Mouse (Mus musculus) erythroid progenitor cell, adult 5-6 weeks (primary cell): ENCODE measurements around the gene Cmss1. TPM values are rescaled to one million over a fixed set of nuclear protein-coding genes. Genes with fewer than 3 reads are reported as not detected.

Experiments used
- ATAC-seq: replicated peaks from 2 replicates; pipeline ENCODE4 v1.8.0; 2016; ENCODE audit warnings: moderate number of reproducible peaks, mild to moderate bottlenecking, moderate TSS enrichment, inconsistent platforms; ENCODE audit not compliant: poor library complexity, low FRiP score, severe bottlenecking
- total RNA-seq, 2 experiments: library from RNA; stranded (forward) in 1 of 2; stranded (reverse) in 1 of 2; fragments of 150-400 nt in 1 of 2; fragments of 186-747, 209-891 nt in 1 of 2; gene quantifications; 2 replicates each; pipeline versions ENCODE4 v1.2.3 to v1.2.4; 2015 to 2017; ENCODE audit warnings: low replicate concordance in 2 of 2

Cmss1 gene
- total RNA-seq, 2 experiments from 2014 or later, result 8.4 TPM; not detected in 1

DNA sequence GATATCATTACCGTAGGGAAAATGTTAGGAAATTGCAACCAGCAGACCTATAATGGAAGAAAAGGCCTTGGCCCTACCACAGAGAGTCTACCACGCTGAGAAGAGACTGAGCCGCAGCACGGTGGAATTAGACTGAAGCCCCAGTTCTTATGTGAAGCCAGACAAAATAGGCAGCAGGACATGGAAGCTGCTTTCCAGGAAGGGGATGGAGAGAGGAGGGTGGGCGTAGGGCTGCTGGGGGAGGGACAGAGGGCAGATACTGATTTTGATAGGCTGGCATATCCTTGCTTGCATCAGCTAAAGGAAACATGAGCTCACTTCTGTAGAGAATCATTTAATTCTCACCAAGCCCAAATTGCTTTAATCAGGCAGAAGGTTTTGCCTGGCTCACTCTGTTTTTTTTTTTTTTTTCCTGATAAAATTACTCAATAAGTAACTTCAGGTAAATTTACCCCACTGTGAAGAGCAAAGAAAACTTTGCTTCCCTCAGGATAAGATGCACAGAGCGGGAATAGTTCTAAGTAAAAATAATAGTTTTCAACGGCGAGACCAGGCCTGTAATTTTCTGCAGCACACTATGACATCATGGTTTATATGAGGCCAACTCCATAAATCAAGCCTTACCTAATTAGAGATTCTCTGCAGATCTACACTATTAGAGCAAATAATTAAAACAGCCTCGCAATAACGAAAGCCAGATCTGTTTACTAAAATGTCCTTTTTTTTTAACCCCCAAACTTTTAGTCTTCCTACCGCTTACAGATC is 169.0 kb downstream of the Cmss1 start:
- no peak for ATAC-seq

DNA sequence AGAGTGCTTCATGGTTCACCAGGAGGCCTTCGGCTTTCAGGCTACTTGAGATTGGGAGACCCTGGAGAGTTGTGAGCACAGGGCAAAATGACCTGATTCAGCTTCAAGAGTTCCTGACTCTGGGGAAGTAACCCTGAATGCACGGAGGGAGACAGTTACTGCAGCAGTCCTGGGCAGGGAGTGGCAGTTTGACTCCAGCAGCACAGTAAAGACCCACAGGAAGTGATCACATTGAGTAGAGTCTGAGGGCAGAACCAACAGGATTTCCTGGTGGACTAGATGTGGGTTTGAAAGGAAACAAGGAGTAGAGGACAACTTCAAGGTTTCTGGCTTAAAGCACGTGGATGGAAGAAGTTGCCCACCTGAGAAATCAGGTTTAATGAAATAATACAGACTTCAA is 172.0 kb downstream of the Cmss1 start:
- ATAC-seq, result no peak

DNA sequence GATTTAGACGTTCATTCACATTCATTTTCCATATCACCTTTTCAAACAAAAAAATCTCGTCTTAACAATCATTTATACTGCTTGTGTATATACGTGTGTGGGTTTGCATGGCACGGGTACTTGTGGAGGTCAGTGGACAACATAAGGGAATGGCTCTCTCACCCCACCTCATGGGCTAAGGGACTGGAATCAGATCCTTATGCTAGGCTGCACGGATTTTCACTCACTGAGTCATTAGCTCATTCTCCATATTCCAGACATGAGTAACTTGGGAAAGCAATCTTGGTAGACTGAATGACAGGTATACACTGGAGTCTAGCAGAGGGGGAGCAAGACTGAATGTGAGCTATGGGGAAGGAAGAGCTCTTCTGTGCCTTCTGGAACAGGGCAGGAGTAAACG is 173.0 kb downstream of the Cmss1 start:
- ATAC-seq, result no peak

DNA sequence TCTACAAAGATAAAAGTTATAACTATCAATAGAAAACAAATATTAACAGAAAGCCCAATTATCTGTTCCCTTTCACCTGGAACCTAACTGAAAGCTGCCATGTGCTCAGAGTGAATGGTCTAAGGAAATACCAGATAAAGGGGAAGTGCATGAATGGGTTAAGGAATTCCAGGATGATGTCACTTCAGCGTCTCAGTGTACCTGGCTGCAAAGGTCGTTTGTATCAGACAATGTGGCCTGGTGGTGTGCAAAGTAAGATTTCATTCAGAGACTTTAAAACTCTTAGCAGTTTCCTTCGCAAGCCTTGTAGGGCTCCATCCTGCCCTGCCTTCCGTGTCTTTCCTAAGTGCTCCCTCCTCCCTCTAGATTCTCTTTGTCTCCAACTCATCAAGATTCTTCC is 173.5 kb downstream of the Cmss1 start:
- no peak for ATAC-seq

DNA sequence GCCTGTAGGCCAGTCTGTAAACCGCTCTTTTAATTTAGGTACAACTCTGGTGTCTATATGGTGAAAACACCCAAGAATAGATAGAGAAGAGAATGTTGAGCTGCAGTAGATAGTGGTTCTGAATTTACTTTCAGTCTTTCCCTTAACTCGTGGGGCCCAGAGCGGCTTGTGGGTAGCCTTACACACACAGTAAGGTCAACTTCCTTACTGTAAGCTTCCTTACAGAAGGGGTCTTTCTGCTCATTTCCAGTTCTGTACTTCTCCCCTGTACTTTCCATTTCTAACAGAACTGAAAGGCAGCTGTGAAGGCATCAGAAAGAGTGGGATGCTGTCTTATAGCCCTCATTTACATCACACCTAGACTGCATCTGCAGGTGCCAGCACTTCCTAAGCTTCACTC is 175.4 kb downstream of the Cmss1 start:
- no peak for ATAC-seq

GRCm38 (mm10) chr16:57428977-57429376 is 177.7 kb downstream of the Cmss1 start:
- no peak for ATAC-seq

DNA sequence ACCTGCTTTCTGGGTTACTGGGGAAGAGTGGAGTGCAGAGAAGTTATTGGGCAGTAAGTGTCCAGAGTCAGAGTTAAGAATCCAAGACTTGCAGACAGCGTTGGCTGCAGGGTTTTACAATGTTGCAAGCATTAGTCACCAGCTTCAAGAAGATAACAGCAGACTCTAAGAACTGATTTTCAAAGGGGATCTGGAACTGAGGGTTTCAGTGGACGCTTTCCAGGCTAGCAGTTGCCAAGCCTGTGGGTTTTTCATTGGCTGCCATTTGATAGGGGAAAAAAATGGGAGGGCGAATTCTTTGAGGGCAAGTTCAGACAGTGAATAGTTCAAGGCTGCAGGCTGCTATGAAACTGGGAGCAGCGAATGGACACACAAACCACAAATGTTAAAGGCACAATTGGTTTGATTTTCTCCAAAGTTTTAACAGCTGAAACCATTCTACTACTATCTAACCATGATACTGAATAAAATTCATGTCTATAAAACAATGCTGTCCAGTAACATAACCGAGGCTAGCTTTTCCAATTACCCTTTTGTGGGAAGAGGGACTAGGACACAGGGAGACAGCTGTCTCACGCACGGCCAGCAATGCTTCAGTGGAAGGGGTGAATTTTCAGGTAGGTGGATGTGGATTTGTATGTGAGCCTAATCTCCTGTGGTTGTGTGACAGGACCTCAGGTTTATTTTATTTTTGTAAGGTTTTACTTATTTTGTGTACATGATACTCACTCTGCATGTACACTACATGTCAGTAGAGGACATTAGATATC is 179.0 kb downstream of the Cmss1 start:
- no peak for ATAC-seq

GRCm38 (mm10) chr16:57426680-57427079 is 180.0 kb downstream of the Cmss1 start:
- no peak for ATAC-seq

GRCm38 (mm10) chr16:57423001-57423800 is 183.5 kb downstream of the Cmss1 start:
- no peak for ATAC-seq

DNA sequence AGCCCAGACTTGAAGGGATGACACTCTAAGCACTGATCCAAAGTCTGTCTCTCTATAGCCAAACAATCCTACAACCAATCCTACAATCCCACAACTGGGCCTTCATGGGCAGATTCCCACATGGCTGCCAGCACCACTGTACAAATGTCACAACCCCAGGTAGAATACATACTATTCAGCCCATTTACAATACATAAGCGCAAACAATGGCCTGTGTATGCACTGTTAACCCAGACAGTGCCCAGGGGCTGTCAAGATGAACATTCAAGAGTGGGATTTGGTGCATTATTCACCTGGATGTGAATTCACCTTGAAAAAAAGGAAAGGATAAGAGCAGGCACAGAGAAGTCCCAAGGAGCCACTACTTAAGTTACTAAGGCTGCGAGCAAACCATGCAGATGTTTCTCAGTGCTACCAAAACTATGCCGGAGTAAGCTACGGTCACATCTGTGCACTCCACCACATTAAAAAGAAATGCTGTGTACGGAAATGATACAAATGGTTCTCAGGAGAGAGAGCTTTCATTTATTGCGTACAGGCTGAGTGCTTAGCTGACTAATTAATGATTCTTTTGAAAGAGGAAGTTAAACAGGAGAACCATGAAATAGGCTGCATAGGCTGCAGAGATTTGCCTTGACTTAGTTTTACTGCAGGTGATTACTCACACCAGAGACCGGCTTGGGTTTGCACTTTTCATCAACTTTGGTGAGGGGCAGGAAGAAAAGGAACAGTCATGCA is 184.8 kb downstream of the Cmss1 start:
- ATAC-seq, result no peak

DNA sequence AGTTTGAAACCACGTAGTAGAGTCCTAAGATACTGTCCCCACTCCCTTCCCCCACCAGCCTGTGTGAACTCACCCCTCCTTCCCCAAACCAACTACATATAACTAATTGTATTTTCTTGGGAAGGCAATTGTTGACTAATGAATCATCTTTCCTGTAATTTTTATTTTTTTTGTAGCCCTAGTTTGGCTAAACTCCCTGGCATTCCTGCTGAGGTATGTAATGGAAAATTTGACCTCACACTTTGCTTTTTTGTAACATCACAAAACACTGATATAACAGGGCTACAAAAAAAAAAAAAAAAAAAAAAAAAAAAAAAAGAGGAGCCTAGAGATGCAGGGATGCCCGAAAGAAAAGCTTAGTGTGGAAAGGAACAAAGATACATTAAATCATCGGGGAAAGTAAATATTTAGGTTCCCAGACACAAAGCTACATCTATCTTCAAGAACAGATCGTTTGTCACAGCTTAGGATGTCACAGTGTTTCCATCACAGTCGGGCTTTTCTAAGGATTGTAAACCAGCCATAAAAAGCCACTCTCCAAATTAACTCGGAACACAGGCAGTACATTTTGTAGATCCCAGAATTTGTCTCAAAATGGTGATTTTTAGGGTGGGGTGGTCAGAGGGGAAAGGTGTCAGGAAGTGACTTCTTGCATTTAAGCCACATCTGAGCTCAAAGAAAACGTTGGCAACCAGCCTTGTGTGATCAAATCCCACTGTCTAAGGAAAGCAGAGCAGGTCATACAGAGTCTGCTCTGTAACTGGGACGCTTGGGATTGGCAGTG is 185.7 kb downstream of the Cmss1 start:
- ATAC-seq, result no peak

DNA sequence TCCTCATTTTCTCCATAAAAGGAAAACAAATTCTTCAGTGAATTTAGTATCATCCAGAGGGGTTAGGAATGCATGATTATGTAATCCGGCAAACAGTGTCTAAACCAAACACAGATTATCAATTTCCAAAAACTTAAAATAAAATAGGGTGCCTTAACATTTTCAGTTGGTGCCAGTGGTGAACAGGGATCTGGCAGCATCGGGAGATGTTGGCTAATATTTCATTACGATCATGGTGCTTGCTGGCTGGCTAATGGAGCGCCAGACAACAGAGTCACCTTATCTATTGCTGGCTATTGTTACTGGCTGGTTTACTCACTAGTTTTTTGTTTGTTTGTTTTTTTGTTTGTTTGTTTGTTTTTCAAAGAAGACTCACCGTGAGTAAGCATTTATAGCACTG is 186.8 kb downstream of the Cmss1 start:
- no peak for ATAC-seq

- ATAC-seq, result no peak
Observed at GRCm38 (mm10) chr16:57419332-57419731, 187.3 kb downstream of the Cmss1 start.

GRCm38 (mm10) chr16:57417955-57418354 is 188.7 kb downstream of the Cmss1 start:
- ATAC-seq, result no peak

DNA sequence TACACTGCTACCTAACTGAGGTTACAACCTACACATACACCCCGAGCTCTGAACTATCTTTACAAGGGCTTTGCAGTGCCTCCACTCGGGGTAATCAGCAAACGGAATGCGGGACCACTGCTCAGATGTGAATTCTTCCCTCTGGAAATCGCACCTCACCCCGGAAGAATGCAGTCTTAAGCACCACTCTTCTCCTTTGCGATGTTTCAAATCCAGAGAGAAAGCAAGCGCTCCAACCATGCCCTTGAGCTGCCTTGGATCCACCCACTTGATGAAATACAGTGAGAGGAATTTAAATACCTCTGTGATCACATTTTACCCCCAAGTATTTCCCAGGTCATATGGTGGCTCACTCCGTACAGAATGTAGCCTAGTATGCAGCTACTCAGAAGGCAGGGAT is 189.6 kb downstream of the Cmss1 start:
- ATAC-seq, result no peak

- no peak for ATAC-seq
Observed at GRCm38 (mm10) chr16:57416049-57416448, 190.6 kb downstream of the Cmss1 start.

GRCm38 (mm10) chr16:57412766-57413165 is 193.9 kb downstream of the Cmss1 start:
- no peak for ATAC-seq

- ATAC-seq, result no peak
Observed at GRCm38 (mm10) chr16:57403825-57404224, 202.8 kb downstream of the Cmss1 start.

DNA sequence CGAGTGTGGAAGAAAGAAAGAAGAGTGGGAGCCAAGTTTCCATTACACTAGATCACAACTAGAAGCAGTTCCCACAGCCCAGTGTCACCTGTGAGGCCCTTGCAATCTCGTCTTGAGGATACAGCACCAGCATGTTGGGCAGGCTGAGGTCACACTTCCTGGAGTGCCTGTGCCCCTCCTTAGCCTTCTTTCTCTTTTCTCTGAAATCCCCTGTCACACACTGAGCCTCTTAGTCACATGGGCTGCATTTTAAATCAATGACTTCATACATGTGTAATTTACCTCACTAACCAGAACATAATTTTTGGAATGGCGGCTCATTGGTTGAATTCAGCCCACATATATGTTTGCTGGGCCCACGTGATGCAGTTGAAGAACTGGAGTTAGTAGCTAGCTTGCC is 203.8 kb downstream of the Cmss1 start:
- no peak for ATAC-seq
